Comparison of ENCODE assay signal across 8 mouse cellular contexts in the genomic region with DNA sequence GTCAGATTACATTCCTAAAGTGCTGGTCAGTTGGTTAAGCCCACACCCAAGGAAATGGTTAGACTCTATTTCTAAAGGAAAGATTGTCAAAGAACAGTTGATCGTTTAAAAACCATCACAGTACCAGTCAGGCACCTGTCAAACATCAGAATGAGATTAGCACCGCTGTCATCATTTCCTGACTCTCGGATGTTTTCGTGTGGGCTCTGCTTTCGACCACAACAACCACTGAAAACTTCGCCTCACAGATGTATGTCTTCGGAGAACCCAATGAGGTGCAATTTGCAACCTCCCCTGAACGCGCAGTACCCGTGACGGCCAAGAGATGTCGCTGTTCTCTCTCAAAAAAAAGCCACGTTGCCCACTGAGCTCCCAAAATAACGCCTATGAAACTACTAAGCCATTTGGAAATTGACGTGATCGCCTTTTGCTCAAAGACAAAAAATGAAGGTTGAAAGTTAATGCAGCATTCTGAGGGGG.
DNase-seq lines count a peak whose midpoint lies in the region; ATAC-seq and TF ChIP-seq lines count a peak whose summit lies in the region.

No protein-coding gene starts in this region.

- peak; percentile 75 for TF ChIP-seq RAD21 in CH12.LX (IDR thresholded peaks at IDR 0.05; ENCODE audit: low read depth, low read length)

- intact Hi-C loops in heart, postnatal 10 days (cut with DNase I) = loop anchor here (5.0 to 10.0 kb wide), 4 partner anchors 149 to 756 kb away; no protein-coding TSS in a partner anchor

- no peak overlapping the region for H3K4me3 ChIP-seq in CH12.LX (replicated peaks in 1 of 3; ENCODE audit: low read depth in 2 of 3, low read length in 2 of 3, poor library complexity in 1 of 3)
- no peak overlapping the region for H3K4me3 ChIP-seq in forebrain, embryonic 15.5 days
- H3K4me3 ChIP-seq in lung, postnatal 0 days (ENCODE audit: low read depth, low read length) = no peak overlapping the region

- peak; percentile 56 for TF ChIP-seq EP300 in CH12.LX (IDR thresholded peaks at IDR 0.05; ENCODE audit: low read length)
- TF ChIP-seq EP300 in lung, postnatal 0 days (IDR thresholded peaks at IDR 0.05) = 0 out of 2 replicates have a peak, but pooled peaks have one; percentile 5

- TF ChIP-seq CTCF in CH12.LX (conservative IDR thresholded peaks at IDR 0.05 in 1 of 2, IDR thresholded peaks at IDR 0.05 in 1 of 2; ENCODE audit: low read depth in 2 of 2, low read length in 2 of 2) = peak; percentile 81 to 99
- TF ChIP-seq CTCF in lung, postnatal 0 days (IDR thresholded peaks at IDR 0.05) = peak; percentile 93

- peak; percentile 90 for DNase-seq in CH12.LX (ENCODE audit: extremely low read depth)
- DNase-seq in brain, adult 2 months (ENCODE audit: low read depth, low spot score) = peak; percentile 71
- DNase-seq in heart, postnatal 10 days = peak; percentile 81 to 90
- DNase-seq in layer of hippocampus, adult 8-10 months (ENCODE audit: low spot score in 2 of 2) = peak; percentile 42 to 78
- peak; percentile 79 for DNase-seq in lung, postnatal 0 days (ENCODE audit: low spot score)
- peak; percentile 73 for DNase-seq in ovary, postnatal 10 days (ENCODE audit: low spot score)
- peak; percentile 94 for DNase-seq in thymus, postnatal 0 days (ENCODE audit: low spot score)

- peaks cover 14% of the 10 kb centered on the region for H3K27me3 ChIP-seq in CH12.LX (replicated peaks)
- no peaks in the 10 kb centered on the region for H3K27me3 ChIP-seq in forebrain, embryonic 15.5 days
- no peaks in the 10 kb centered on the region for H3K27me3 ChIP-seq in lung, postnatal 0 days (replicated peaks; ENCODE audit: insufficient read depth, low read length)

- 6% methylated on average over 16 of the region's 16 CpGs for WGBS in forebrain, embryonic 15.5 days
- 6% methylated on average over 16 of the region's 16 CpGs for WGBS in lung, postnatal 0 days

- H3K4me1 ChIP-seq in CH12.LX (ENCODE audit: control insufficient read depth in 1 of 2, insufficient read depth in 2 of 2) = peaks cover 0 to 11% of the 10 kb centered on the region in 2 experiments; a peak in 2 of 4 replicates
- H3K4me1 ChIP-seq in forebrain, embryonic 15.5 days = no peaks in the 10 kb centered on the region; the same call in 1 of the 2 replicates
- H3K4me1 ChIP-seq in lung, postnatal 0 days (ENCODE audit: insufficient read depth, low read depth, low read length) = no peaks in the 10 kb centered on the region

- no peak for TF ChIP-seq POLR2A in CH12.LX (IDR thresholded peaks at IDR 0.05; ENCODE audit: low read depth, low read length)

- no peak overlapping the region for H3K27ac ChIP-seq in CH12.LX (ENCODE audit: insufficient read depth, low read depth)
- no peak overlapping the region for H3K27ac ChIP-seq in forebrain, embryonic 15.5 days (replicated peaks)
- no peak overlapping the region for H3K27ac ChIP-seq in lung, postnatal 0 days (ENCODE audit: low read length)

- H3K4me2 ChIP-seq in CH12.LX (ENCODE audit: insufficient read depth, low read depth, poor library complexity, severe bottlenecking) = peak overlapping the region; percentile 25; the same call in 1 of the 2 replicates
- 0 out of 2 replicates have a peak overlapping the region, but pooled peaks have one; percentile 14 for H3K4me2 ChIP-seq in forebrain, embryonic 15.5 days (replicated peaks)
- no peak overlapping the region for H3K4me2 ChIP-seq in lung, postnatal 0 days (replicated peaks; ENCODE audit: low read depth, low read length)

- in situ Hi-C loops in CH12.LX (cut with MboI; ENCODE audit: low pct_ligation_motif_present, low pct_unique_long_range_greater_than_20kb, low sequenced_read_pairs) = no loop called here

- no peak; the same call in 1 of the 2 replicates for ATAC-seq in forebrain, embryonic 15.5 days (replicated peaks)
- ATAC-seq in lung, postnatal 0 days = peak; percentile 48; the same call in 1 of the 2 replicates

- H3K79me2 ChIP-seq in CH12.LX (replicated peaks; ENCODE audit: control insufficient read depth, extremely low read depth, insufficient read depth, poor library complexity, severe bottlenecking) = no peaks in the 10 kb centered on the region

- dilution Hi-C loops in CH12.LX (cut with MboI; ENCODE audit: extremely low pct_ligation_motif_present, extremely low pct_unique_long_range_greater_than_20kb, low sequenced_read_pairs) = no loop called here

- H3K9me3 ChIP-seq in CH12.LX (replicated peaks; ENCODE audit: low read length) = no peaks in the 10 kb centered on the region
- no peaks in the 10 kb centered on the region for H3K9me3 ChIP-seq in forebrain, embryonic 15.5 days
- H3K9me3 ChIP-seq in lung, postnatal 0 days (ENCODE audit: low read length) = no peaks in the 10 kb centered on the region

- no peaks in the 10 kb centered on the region for H3K36me3 ChIP-seq in CH12.LX (replicated peaks in 1 of 2; ENCODE audit: control insufficient read depth in 1 of 2, insufficient read depth in 1 of 2, low read length in 1 of 2)
- no peaks in the 10 kb centered on the region for H3K36me3 ChIP-seq in forebrain, embryonic 15.5 days
- no peaks in the 10 kb centered on the region for H3K36me3 ChIP-seq in lung, postnatal 0 days (ENCODE audit: insufficient read depth, low read length)

- H3K9ac ChIP-seq in CH12.LX (ENCODE audit: insufficient read depth, low read depth) = no peak overlapping the region
- H3K9ac ChIP-seq in forebrain, embryonic 15.5 days (replicated peaks) = no peak overlapping the region
- H3K9ac ChIP-seq in lung, postnatal 0 days (replicated peaks; ENCODE audit: low read depth) = no peak overlapping the region

TF ChIP-seq in CH12.LX, 34 proteins besides CTCF, POLR2A, EP300 and RAD21:
- TF ChIP-seq ZC3H11A (IDR thresholded peaks at IDR 0.05; ENCODE audit: low read depth, low read length) = no peak
- no peak for TF ChIP-seq TCF12 (IDR thresholded peaks at IDR 0.05; ENCODE audit: low read depth, low read length)
- no peak for TF ChIP-seq MXI1 (IDR thresholded peaks at IDR 0.05; ENCODE audit: low read depth, low read length)
- no peak; the same call in 1 of the 2 replicates for TF ChIP-seq SIN3A (IDR thresholded peaks at IDR 0.05; ENCODE audit: low read length)
- no peak for TF ChIP-seq JUND (conservative IDR thresholded peaks at IDR 0.05; ENCODE audit: low read depth, low read length)
- no peak for TF ChIP-seq E2F4 (IDR thresholded peaks at IDR 0.05; ENCODE audit: insufficient replicate concordance, low read depth, low read length)
- peak; percentile 40 for TF ChIP-seq SMC3 (IDR thresholded peaks at IDR 0.05; ENCODE audit: low read depth, low read length)
- no peak for TF ChIP-seq USF1 (IDR thresholded peaks at IDR 0.05; ENCODE audit: low read depth, low read length)
- TF ChIP-seq ETS1 (conservative IDR thresholded peaks at IDR 0.05; ENCODE audit: low read depth, low read length) = peak; percentile 29; the same call in 1 of the 2 replicates
- TF ChIP-seq UBTF (IDR thresholded peaks at IDR 0.05; ENCODE audit: low read depth, low read length) = no peak
- TF ChIP-seq NRF1 (IDR thresholded peaks at IDR 0.05; ENCODE audit: low read depth, low read length) = no peak
- no peak for TF ChIP-seq HCFC1 (IDR thresholded peaks at IDR 0.05; ENCODE audit: low read depth, low read length)
- peak; percentile 80; the same call in 1 of the 2 replicates for TF ChIP-seq MAFK (IDR thresholded peaks at IDR 0.05; ENCODE audit: insufficient replicate concordance, low read length)
- TF ChIP-seq MYC (IDR thresholded peaks at IDR 0.05; ENCODE audit: low read depth, low read length) = no peak
- TF ChIP-seq MEF2A (IDR thresholded peaks at IDR 0.05; ENCODE audit: borderline replicate concordance, low read depth, low read length) = no peak
- TF ChIP-seq CHD1 (IDR thresholded peaks at IDR 0.05; ENCODE audit: low read depth, low read length) = no peak
- TF ChIP-seq TBP (conservative IDR thresholded peaks at IDR 0.05; ENCODE audit: low read depth, low read length) = no peak
- TF ChIP-seq ELF1 (IDR thresholded peaks at IDR 0.05; ENCODE audit: low read depth, low read length) = no peak
- no peak for TF ChIP-seq KAT2A (IDR thresholded peaks at IDR 0.05; ENCODE audit: insufficient replicate concordance, low read length)
- peak; percentile 36; the same call in 1 of the 2 replicates for TF ChIP-seq BHLHE40 (IDR thresholded peaks at IDR 0.05; ENCODE audit: low read depth, low read length)
- TF ChIP-seq RCOR1 (conservative IDR thresholded peaks at IDR 0.05; ENCODE audit: low read depth, low read length) = 0 out of 2 replicates have a peak, but pooled peaks have one; percentile 61
- no peak for TF ChIP-seq PAX5 (IDR thresholded peaks at IDR 0.05; ENCODE audit: low read length)
